Mouse (Mus musculus) midbrain, embryonic 15.5 days (tissue): ENCODE data around the gene Hcn2. TPM values are rescaled to one million over a fixed set of nuclear protein-coding genes. Genes with fewer than 3 reads are reported as not detected.

Source experiments
- polyA plus RNA-seq: library from polyadenylated mRNA; unstranded; fragments of >200 nt; fragmentation: Nextera tagmentation; extraction: Ambion mirVana; gene quantifications from 2 replicates; pipeline ENCODE4 v1.2.1, GENCODE M21; 2015

Gene Hcn2
- polyA plus RNA-seq, 1 experiment from 2014 or later = 1.3 TPM

Other genes starting within 250 kb of the Hcn2 start
- 0.08 TPM in 1 of 2 replicates, not detected in the other for gene Vmn2r83, start 247.9 kb upstream of the Hcn2 start, polyA plus RNA-seq
- 16.9 and 19.7 TPM in 2 replicates for gene Plpp2, start 182.8 kb upstream of the Hcn2 start, polyA plus RNA-seq
- gene Mier2, start 161.4 kb upstream of the Hcn2 start, polyA plus RNA-seq = 70.4 and 72.5 TPM in 2 replicates
- not detected in 2 replicates for gene Theg, start 129.3 kb upstream of the Hcn2 start, polyA plus RNA-seq
- 0.49 and 0.95 TPM in 2 replicates for gene C2cd4c, start 102.6 kb upstream of the Hcn2 start, polyA plus RNA-seq
- 27.9 and 30.1 TPM in 2 replicates for gene Shc2, start 78.7 kb upstream of the Hcn2 start, polyA plus RNA-seq
- 0.41 and 0.44 TPM in 2 replicates for gene Odf3l2, start 70.9 kb upstream of the Hcn2 start, polyA plus RNA-seq
- 0.79 and 1.1 TPM in 2 replicates for gene Madcam1, start 52.1 kb upstream of the Hcn2 start, polyA plus RNA-seq
- 99.8 and 105 TPM in 2 replicates for gene Tpgs1, start 47.3 kb upstream of the Hcn2 start, polyA plus RNA-seq
- gene Cdc34, start 34.4 kb upstream of the Hcn2 start, polyA plus RNA-seq = 88.8 and 91.6 TPM in 2 replicates
- gene Gzmm, start 27.6 kb upstream of the Hcn2 start, polyA plus RNA-seq = 1.7 and 2.2 TPM in 2 replicates
- 819 and 876 TPM in 2 replicates for gene Bsg, start 12.1 kb upstream of the Hcn2 start, polyA plus RNA-seq
- 48.3 and 50.6 TPM in 2 replicates for gene Polrmt, start 29.9 kb downstream of the Hcn2 start, polyA plus RNA-seq
- 1.4 and 1.6 TPM in 2 replicates for gene Fgf22, start 38.4 kb downstream of the Hcn2 start, polyA plus RNA-seq
- 109 and 117 TPM in 2 replicates for gene Rnf126, start 50.3 kb downstream of the Hcn2 start, polyA plus RNA-seq
- 1.9 and 2.0 TPM in 2 replicates for gene Fstl3, start 60.6 kb downstream of the Hcn2 start, polyA plus RNA-seq
- gene Prss57, start 74.3 kb downstream of the Hcn2 start, polyA plus RNA-seq = 0.17 TPM in 1 of 2 replicates, not detected in the other
- 337 and 348 TPM in 2 replicates for gene Palm, start 76.9 kb downstream of the Hcn2 start, polyA plus RNA-seq
- gene Misp, start 104.4 kb downstream of the Hcn2 start, polyA plus RNA-seq = 0.23 and 0.85 TPM in 2 replicates
- gene Ptbp1, start 137.8 kb downstream of the Hcn2 start, polyA plus RNA-seq = 72.7 and 79.4 TPM in 2 replicates
- gene Prtn3, start 157.8 kb downstream of the Hcn2 start, polyA plus RNA-seq = 12.2 and 13.3 TPM in 2 replicates
- 496 and 503 TPM in 2 replicates for gene Plppr3, start 158.0 kb downstream of the Hcn2 start, polyA plus RNA-seq
- gene Elane, start 169.6 kb downstream of the Hcn2 start, polyA plus RNA-seq = 1.2 TPM in 1 of 2 replicates, not detected in the other
- gene Cfd, start 174.2 kb downstream of the Hcn2 start, polyA plus RNA-seq = not detected in 2 replicates
- gene Med16, start 192.3 kb downstream of the Hcn2 start, polyA plus RNA-seq = 64.5 and 66.5 TPM in 2 replicates
- not detected in 2 replicates for gene Gm26602, start 194.2 kb downstream of the Hcn2 start, polyA plus RNA-seq
- gene Kiss1r, start 200.3 kb downstream of the Hcn2 start, polyA plus RNA-seq = 3.1 and 3.3 TPM in 2 replicates
- gene R3hdm4, start 204.6 kb downstream of the Hcn2 start, polyA plus RNA-seq = 292 and 296 TPM in 2 replicates
- 2.9 and 4.7 TPM in 2 replicates for gene Arid3a, start 210.4 kb downstream of the Hcn2 start, polyA plus RNA-seq
- gene Wdr18, start 243.5 kb downstream of the Hcn2 start, polyA plus RNA-seq = 87.3 and 87.5 TPM in 2 replicates